Mouse (Mus musculus) ES-E14 (cell line): Measurements from ENCODE around the gene Mapk8ip1.

Experiments used
- CHD2 ChIP-seq: IDR thresholded peaks from 2 replicates; pipeline ENCODE4 v1.6.1; 2014; ENCODE audit warnings: mild to moderate bottlenecking, low read depth, low read length, inconsistent platforms
- ZC3H11A ChIP-seq: IDR thresholded peaks from 2 replicates; pipeline ENCODE4 v1.6.1; 2012; ENCODE audit warnings: low read depth, mild to moderate bottlenecking, inconsistent platforms, low read length, borderline replicate concordance

DNA sequence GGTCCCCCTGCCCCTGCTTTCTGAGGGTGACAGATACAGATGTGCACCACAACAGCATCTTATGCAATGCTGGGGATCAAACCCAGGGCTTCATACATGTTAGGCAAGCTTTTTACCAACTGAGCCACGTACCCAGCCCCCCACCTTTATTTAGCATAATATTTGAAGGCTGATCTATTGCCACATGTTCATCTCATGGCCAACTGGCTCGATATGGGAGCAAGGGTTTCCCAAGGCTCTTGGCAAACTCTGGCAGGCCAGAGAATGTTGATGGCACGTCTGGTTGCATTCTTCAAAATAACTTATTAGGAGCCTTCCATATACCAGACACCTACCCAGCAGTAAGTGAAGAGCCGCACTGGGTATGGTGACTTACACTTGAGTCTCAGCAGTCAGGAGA, 42.2 kb upstream of the Mapk8ip1 start:
- TF ChIP-seq ZC3H11A (no peak), CHD2 (no peak)
